Mouse (Mus musculus): Measurements from ENCODE around the gene Adad2. TPM values are rescaled to one million over a fixed set of nuclear protein-coding genes. Genes with fewer than 3 reads are reported as not detected.

The Adad2 gene
- total and polyA plus RNA-seq, 3 experiments, result not detected

- TF ChIP-seq ZMIZ1 (IDR thresholded peaks at IDR 0.05; ENCODE audit: low read depth, low read length) (no peak), NELFE (IDR thresholded peaks at IDR 0.05; ENCODE audit: low read depth, low read length) (no peak), CHD2 (IDR thresholded peaks at IDR 0.05; ENCODE audit: low read length) (no peak), RAD21 (IDR thresholded peaks at IDR 0.05; ENCODE audit: low read depth, low read length) (peak; percentile 44), USF2 (IDR thresholded peaks at IDR 0.05; ENCODE audit: borderline replicate concordance in 1 of 2, insufficient read depth in 1 of 2, low read depth in 1 of 2, low read length in 2 of 2) (no peak), ETS1 (IDR thresholded peaks at IDR 0.05; ENCODE audit: low read depth, low read length) (no peak), HCFC1 (IDR thresholded peaks at IDR 0.05; ENCODE audit: low read depth, low read length) (peak; percentile 46; the same call in 1 of the 2 replicates)
Measured at GRCm38 (mm10) chr8:119606224-119606623, 6.3 kb upstream of the Adad2 start (continued).

- Histone ChIP-seq H3K27ac (ENCODE audit: control insufficient read depth, low read depth, low read length) (no peak overlapping the region), H3K79me2 (ENCODE audit: control insufficient read depth, insufficient read depth, low read length, poor library complexity) (no peaks in the 10 kb centered on the region), H3K9ac (ENCODE audit: control insufficient read depth, low read depth, low read length, poor library complexity, severe bottlenecking) (no peak overlapping the region), H3K9me3 (replicated peaks; ENCODE audit: insufficient read depth, low read length) (no peaks in the 10 kb centered on the region), H3K4me1 (ENCODE audit: control insufficient read depth in 1 of 2, insufficient read depth in 2 of 2, low read length in 2 of 2) (no peaks in the 10 kb centered on the region), H3K36me3 (ENCODE audit: control insufficient read depth in 1 of 2, insufficient read depth in 2 of 2, low read length in 2 of 2) (no peaks in the 10 kb centered on the region), H3K4me3 (ENCODE audit: control insufficient read depth in 1 of 2, insufficient read depth in 1 of 2, low read depth in 2 of 2, low read length in 2 of 2) (no peak overlapping the region), H3K27me3 (ENCODE audit: control insufficient read depth in 1 of 2, insufficient read depth in 2 of 2, low read length in 2 of 2) (no peaks in the 10 kb centered on the region; a peak in 1 of 4 replicates)
- no peak for DNase-seq (ENCODE audit: low read depth, low spot score)
- no peak for TF ChIP-seq E2F4 (IDR thresholded peaks at IDR 0.05; ENCODE audit: borderline replicate concordance, low read depth, low read length)
- TF ChIP-seq GABPA (IDR thresholded peaks at IDR 0.05; ENCODE audit: low read depth, low read length), result no peak
- no peak for TF ChIP-seq TBP (IDR thresholded peaks at IDR 0.05; ENCODE audit: low read depth, low read length)
- TF ChIP-seq RCOR1 (IDR thresholded peaks at IDR 0.05; ENCODE audit: low read depth, low read length), result no peak
- TF ChIP-seq MAFK (IDR thresholded peaks at IDR 0.05; ENCODE audit: borderline replicate concordance, low read depth, low read length), result no peak
- TF ChIP-seq MYC (IDR thresholded peaks at IDR 0.05; ENCODE audit: low read depth, low read length), result no peak
- TF ChIP-seq MAX (IDR thresholded peaks at IDR 0.05; ENCODE audit: low read length), result no peak
Measured at GRCm38 (mm10) chr8:119615096-119615495, 2.5 kb downstream of the Adad2 start.

GRCm38 (mm10) chr8:119616358-119616757 is 3.8 kb downstream of the Adad2 start:
- Histone ChIP-seq H3K27me3 (ENCODE audit: control insufficient read depth in 1 of 2, insufficient read depth in 2 of 2, low read length in 2 of 2) (no peaks in the 10 kb centered on the region; a peak in 2 of 4 replicates), H3K4me1 (ENCODE audit: control insufficient read depth in 1 of 2, insufficient read depth in 2 of 2, low read length in 2 of 2) (no peaks in the 10 kb centered on the region), H3K27ac (ENCODE audit: control insufficient read depth, low read depth, low read length) (no peak overlapping the region), H3K9ac (ENCODE audit: control insufficient read depth, low read depth, low read length, poor library complexity, severe bottlenecking) (no peak overlapping the region), H3K9me3 (replicated peaks; ENCODE audit: insufficient read depth, low read length) (no peaks in the 10 kb centered on the region), H3K79me2 (ENCODE audit: control insufficient read depth, insufficient read depth, low read length, poor library complexity) (no peaks in the 10 kb centered on the region), H3K4me3 (ENCODE audit: control insufficient read depth in 1 of 2, insufficient read depth in 1 of 2, low read depth in 2 of 2, low read length in 2 of 2) (no peak overlapping the region), H3K36me3 (ENCODE audit: control insufficient read depth in 1 of 2, insufficient read depth in 2 of 2, low read length in 2 of 2) (no peaks in the 10 kb centered on the region)
- DNase-seq (ENCODE audit: low read depth, low spot score), result no peak
- TF ChIP-seq MAX (IDR thresholded peaks at IDR 0.05; ENCODE audit: low read length), result no peak
- TF ChIP-seq RAD21 (IDR thresholded peaks at IDR 0.05; ENCODE audit: low read depth, low read length), result no peak
- no peak for TF ChIP-seq KAT2A (conservative IDR thresholded peaks at IDR 0.05; ENCODE audit: low read depth, low read length)
- TF ChIP-seq BHLHE40 (IDR thresholded peaks at IDR 0.05; ENCODE audit: borderline replicate concordance, low read depth, low read length), result no peak
- TF ChIP-seq TBP (IDR thresholded peaks at IDR 0.05; ENCODE audit: low read depth, low read length), result no peak
- TF ChIP-seq SMC3 (IDR thresholded peaks at IDR 0.05; ENCODE audit: low read depth, low read length), result no peak
- no peak for TF ChIP-seq EP300 (IDR thresholded peaks at IDR 0.05; ENCODE audit: low read depth in 1 of 2, low read length in 2 of 2)
- no peak for TF ChIP-seq ZC3H11A (IDR thresholded peaks at IDR 0.05; ENCODE audit: low read depth, low read length)
- no peak for TF ChIP-seq ZMIZ1 (IDR thresholded peaks at IDR 0.05; ENCODE audit: low read depth, low read length)

All from MEL (cell line).